Mouse (Mus musculus): ENCODE results near the gene Sulf2.

The Sulf2 gene

GRCm38 (mm10) chr2:166151510-166152473 is 3.7 kb downstream of the Sulf2 start:
- in situ Hi-C loops (cut with MseI, MboI), result loop anchor here in 1 of 2 experiments (10.0 kb wide), 1 partner anchor 293 kb away; no protein-coding TSS in a partner anchor

GRCm38 (mm10) chr2:166150584-166150983 is 4.9 kb downstream of the Sulf2 start:
- in situ Hi-C loops (cut with MseI, MboI), result loop anchor here in 1 of 2 experiments (10.0 kb wide), 1 partner anchor 294 kb away; no protein-coding TSS in a partner anchor

DNA sequence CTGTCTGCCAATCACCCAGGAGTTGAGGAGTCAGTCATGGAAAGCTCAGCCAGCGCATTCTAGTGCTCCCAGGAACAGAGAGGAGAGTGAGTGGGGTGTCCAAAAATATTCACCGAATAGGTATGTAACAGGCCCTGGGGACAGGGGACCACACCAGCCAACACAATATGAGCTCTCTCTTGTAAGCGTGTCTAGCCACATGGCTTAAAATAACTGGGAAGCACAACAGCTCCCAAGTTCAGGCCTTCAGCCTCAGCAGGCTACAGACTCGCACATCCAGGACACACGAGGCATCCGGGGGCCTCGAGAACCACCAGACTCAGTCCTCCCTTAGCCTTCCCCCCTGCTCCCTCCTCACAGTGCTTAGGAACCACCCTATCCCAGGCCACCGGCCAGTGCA is 6.0 kb downstream of the Sulf2 start:
- in situ Hi-C loops (cut with MseI, MboI), result no loop called here

DNA sequence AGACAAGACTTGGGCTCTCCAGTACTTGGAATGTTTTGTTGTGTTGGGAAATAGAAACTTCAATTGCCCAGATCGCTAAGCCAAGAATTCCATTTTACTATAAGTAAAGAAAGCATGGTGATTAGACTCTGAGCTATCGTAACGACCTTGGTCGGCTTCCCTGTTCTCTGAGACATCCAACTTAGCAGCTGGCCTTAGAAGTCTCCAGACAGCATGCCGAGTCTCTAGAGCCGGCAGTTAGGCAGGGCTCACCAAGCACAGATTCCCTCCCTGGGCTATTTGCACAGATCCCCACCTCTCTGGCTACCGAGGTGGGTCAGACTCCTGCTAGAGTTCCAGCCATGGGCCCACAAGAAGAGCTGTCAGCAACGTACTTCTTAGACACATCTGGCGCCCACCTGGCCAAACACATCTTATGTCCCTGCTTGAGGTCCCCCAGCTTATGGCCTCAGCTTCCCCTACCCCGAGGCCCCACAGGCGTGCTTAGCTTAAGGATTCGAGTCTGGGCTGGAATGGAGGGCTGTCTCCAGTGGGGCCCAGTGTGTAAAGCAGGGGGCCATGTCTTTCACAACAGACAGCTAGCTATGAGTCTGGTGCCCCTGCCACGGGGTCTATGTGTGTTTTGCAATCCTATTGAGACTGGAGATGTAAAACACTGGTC is 6.7 kb downstream of the Sulf2 start:
- in situ Hi-C loops (cut with MseI, MboI), result no loop called here

GRCm38 (mm10) chr2:166147930-166148651 is 7.4 kb downstream of the Sulf2 start:
- in situ Hi-C loops (cut with MseI, MboI), result no loop called here

DNA sequence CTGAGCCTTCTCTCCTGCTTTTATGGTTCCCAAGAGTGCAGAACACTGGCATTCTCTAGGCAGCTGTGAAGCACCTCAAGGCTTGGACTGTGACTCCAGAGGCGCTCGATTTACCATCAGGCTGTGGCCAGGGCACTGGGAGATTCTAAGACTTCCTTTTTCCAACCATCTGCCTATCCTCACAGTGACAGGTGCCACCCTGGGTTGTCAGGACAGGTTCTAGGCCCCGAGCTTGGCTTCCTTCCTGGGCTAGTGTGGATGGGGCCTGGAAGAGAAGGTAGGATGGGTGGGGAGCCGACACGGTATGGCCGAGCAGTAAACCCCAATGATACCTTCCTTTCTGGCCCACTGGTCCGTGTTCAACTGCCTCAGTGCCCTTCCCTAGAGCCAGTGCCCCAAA is 9.0 kb downstream of the Sulf2 start:
- in situ Hi-C loops (cut with MseI, MboI), result no loop called here

- in situ Hi-C loops (cut with MseI, MboI), result no loop called here
Measured at GRCm38 (mm10) chr2:166145031-166145430, 10.4 kb downstream of the Sulf2 start.

DNA sequence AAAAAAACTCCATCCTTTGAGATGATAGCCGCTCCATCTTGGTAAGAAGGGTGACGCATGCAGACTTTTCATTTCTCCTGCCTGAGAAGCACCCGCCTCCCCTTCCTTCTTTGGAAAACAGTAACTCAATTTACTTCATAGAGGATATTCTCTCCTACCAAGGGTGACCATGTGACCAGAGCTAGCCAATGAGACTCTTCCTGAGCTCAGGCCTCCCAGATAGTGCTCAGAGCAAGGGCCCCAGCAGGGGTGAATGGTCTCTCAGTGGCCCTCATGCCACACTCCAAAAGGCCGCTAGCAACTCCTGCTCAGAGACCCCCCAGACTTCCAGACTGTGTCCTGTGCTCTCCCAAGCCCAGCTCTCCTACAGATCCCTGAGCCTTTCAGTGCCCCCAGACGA is 11.6 kb downstream of the Sulf2 start:
- in situ Hi-C loops (cut with MseI, MboI), result no loop called here

GRCm38 (mm10) chr2:166142561-166143112 is 12.8 kb downstream of the Sulf2 start:
- in situ Hi-C loops (cut with MseI, MboI), result no loop called here

DNA sequence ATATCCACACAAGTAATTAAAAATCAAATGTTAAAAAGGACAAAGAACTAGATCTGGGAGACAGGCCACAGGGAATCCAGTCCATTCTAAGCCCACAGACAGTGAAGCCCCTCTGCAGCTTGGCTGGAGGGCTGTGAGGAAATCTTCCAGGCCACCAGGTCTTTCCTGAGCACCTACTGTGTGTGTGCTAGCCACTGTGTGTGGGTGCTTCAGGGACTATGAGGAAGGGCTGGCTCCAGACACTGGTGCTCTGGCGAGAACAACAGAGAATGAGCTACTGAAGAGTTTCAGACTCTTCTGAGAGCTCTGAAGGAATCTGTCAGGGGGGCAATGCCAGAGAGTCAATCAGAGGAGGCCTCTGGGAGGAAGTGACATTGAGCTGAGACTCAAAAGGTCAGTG is 13.6 kb downstream of the Sulf2 start:
- in situ Hi-C loops (cut with MseI, MboI), result no loop called here

DNA sequence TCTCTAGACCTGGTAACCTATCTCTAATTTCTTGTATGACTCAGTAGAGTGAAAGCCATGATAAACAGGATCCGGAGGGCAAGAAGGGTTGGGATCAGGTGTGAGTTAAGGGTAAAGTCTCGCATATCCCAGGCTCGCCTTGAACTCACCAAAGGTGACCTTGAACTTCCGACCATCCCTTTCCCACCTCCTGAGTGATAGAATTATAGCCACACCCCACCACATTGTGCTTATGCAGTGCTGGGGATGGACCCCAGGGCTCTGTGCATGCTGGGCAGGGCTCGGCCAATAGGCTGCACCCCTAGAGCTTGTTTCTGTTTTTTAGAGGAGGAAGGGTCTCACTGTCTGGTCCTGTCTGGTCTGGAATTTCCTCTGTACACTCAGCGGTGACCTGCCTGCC is 14.4 kb downstream of the Sulf2 start:
- in situ Hi-C loops (cut with MseI, MboI), result no loop called here

- in situ Hi-C loops (cut with MseI, MboI), result no loop called here
Measured at GRCm38 (mm10) chr2:166140427-166140826, 15.0 kb downstream of the Sulf2 start.

- in situ Hi-C loops (cut with MseI, MboI), result no loop called here
Measured at GRCm38 (mm10) chr2:166138308-166138707, 17.2 kb downstream of the Sulf2 start.

DNA sequence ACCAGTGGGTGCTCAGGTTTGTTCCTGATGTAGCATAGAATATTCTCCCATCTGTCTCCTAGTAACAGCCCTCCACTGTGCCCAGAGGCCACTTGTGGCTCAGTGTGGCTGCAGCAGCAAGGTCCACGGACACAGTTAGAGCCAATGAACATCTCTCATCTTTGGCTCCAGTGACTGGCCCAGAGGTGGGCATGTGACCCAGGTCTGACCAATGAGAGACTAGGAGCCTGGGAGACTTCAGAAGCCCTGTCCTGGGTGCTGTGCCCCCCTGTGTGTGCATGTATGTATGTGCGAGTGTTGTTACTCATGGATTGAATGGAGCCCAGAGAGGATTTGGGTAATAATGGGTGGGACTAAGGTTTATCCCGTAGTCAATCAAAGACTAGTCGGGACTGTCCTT is 18.0 kb downstream of the Sulf2 start:
- in situ Hi-C loops (cut with MseI, MboI), result no loop called here

DNA sequence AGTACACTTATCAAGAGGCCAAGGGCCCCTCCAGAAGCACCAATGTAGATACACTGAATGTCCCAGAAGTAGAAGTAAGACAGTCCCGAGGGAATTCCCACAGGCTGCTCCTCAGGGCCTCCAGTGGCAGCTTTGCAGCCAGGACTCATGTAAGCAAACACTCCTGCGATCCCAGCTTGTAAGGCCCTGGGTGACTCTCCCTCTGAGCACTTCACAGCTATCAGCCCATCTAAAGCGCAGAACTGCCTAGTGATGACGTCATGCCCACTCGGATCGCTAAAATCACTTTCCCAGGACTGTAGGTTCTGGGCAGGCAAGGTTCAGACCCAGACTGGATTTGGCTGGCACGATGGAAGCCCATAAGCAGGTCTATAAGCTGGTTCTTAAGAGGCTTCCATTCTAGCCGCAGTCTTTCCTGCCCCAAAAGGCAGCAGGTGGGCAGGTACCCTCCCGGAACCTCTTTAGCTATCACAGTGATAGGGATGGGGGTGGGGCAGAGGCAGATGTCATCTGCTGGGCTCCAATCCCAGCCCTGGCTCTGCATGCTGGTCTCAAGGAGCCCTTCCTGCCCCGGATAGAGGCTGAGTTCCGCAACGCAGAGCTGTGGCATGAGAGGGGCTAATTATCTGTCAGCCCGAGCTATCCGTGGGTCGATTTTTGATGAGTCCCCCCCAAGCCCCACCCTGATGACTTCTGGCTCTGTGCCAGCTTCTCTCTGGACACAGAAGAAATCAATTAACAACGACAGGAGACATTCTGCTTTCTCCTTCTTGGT is 19.6 kb downstream of the Sulf2 start:
- in situ Hi-C loops (cut with MseI, MboI), result no loop called here

DNA sequence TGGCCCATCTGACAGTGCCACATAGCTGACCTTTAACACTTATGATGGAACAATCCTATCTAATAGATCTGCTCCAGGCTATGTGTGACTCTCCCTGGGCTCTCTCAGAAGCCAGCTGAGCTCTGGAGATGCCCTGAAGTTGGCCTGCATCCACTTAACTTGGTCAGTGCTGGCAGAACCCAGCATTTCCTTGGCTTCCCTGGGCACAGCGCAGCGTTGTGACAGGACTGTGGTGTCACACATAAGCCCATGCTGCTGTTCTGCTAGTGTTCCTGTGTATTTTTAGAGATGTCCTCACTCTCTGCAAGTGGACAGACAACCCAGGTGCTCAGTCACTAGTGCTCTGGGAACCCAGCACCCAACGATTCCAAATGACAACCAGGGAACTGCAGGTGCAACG is 26.7 kb downstream of the Sulf2 start:
- in situ Hi-C loops (cut with MseI, MboI), result no loop called here

DNA sequence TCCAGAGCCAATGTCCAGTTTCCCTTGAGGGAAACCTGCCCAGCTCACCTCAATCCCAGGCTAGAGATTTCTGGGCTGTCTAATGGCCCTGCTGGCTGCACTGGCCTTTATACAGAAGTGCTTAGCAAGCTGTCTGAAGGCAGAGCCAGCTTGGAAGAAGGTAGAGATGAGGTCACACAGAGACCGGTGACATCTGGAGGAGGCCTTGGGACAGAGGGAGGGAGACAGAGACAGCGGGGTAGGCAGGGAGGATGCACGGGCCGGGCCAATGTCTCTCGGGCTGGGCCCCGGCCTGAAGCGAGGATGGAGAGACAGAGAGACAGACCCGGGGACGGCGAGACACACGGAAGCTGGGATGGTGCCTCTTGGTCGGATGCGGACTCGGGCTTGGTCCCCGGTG is 27.4 kb downstream of the Sulf2 start:
- in situ Hi-C loops (cut with MseI, MboI), result no loop called here

- in situ Hi-C loops (cut with MseI, MboI), result no loop called here
Measured at GRCm38 (mm10) chr2:166126343-166126742, 29.1 kb downstream of the Sulf2 start.

GRCm38 (mm10) chr2:166125492-166126252 is 29.8 kb downstream of the Sulf2 start:
- in situ Hi-C loops (cut with MseI, MboI), result no loop called here

DNA sequence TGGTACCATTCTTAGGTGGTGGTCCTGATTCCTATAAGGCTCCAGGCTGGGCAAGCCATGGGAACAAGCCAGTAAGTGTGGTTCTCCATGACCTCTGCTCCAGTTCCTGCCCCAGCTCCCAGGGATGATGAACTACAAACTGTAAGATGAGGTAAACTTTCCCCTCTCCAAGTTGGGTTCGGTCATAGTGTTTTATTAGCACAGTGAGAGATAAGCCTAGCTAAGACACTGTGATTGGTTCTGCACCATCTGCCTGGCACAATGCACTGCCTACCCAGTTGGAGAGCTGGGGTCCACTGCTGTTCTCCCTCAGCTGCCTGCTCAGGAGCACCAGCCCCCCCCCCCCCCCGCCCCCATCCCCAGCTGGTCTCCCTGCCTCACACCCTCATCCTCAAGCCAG is 30.4 kb downstream of the Sulf2 start:
- in situ Hi-C loops (cut with MseI, MboI), result no loop called here
